Comparison of ENCODE assay signal across 25 mouse cellular contexts in the genomic region with DNA sequence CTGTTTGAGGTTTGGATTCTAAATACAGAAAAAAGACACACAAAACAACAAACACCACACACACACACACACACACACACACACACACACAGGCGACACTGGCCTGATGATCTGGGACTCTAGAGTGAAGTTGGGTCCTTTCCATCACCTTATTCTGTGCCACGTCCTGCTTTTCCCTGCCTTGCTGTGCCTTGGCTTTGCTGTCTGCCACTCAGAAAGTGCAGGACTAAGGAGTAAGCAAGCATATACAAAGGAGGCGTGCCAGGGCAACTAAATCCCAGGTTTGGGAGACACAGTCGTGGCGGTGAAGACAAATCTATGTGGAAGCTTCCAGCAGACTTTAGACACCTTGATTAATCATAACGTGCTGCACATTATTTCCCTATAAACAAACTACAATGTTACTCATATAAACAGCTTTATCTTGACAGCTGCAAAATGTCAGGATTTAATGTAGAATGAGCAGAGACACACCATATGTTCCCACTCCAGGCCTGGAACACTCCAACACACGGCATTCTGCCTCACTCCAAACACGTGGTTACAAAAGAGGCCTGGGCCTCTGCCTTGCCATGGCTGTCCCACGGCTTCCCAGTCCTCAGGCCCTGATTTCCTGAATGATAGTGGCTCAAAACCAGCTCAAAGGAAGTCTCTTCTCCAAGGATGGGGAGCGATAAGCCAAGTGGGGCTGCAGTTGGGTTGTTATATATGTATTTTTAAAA. TPM values are rescaled to one million over a fixed set of nuclear protein-coding genes. Genes with fewer than 3 reads are reported as not detected.
DNase-seq lines count a peak whose midpoint lies in the region; ATAC-seq and TF ChIP-seq lines count a peak whose summit lies in the region.
"Had no signal": no experiment of that assay in that cellular context is flagged by ENCODE, and none has a peak within 500 bp of the region (broad histone marks: within the 10 kb centered on the region; RNA-seq: fewer than 3 reads in every experiment).

No protein-coding gene starts in this region.

- H3K4me2 ChIP-seq in hindbrain, postnatal 0 days (ENCODE audit: low read depth, low read length), result no peak overlapping the region
- no peak overlapping the region for H3K4me2 ChIP-seq in hindbrain, embryonic 16.5 days (ENCODE audit: low read length)
- no peak overlapping the region for H3K4me2 ChIP-seq in forebrain, postnatal 0 days (ENCODE audit: low read depth)
- H3K4me2 ChIP-seq: embryonic facial prominence, embryonic 15.5 days; heart, embryonic 15.5 days had no signal

- no peak overlapping the region for H3K4me3 ChIP-seq in hindbrain, postnatal 0 days (ENCODE audit: low read length)
- H3K4me3 ChIP-seq in hindbrain, embryonic 16.5 days (ENCODE audit: low read length), result no peak overlapping the region
- no peak overlapping the region for H3K4me3 ChIP-seq in layer of hippocampus, adult 2 months
- H3K4me3 ChIP-seq in forebrain, postnatal 0 days (ENCODE audit: low read depth, low read length), result no peak overlapping the region
- H3K4me3 ChIP-seq: embryonic facial prominence, embryonic 15.5 days; gastrocnemius, adult 2 months; heart, embryonic 15.5 days had no signal

- no peak for ATAC-seq in hindbrain, postnatal 0 days
- ATAC-seq in hindbrain, embryonic 16.5 days, result no peak
- ATAC-seq in forebrain, postnatal 0 days, result peak; percentile 71
- ATAC-seq: activated CD4-positive, CD25-positive, alpha-beta regulatory T cell, adult 4 months; inflammation-experienced regulatory T-cells, adult 6 months had no signal

- H3K36me3 ChIP-seq in hindbrain, postnatal 0 days (ENCODE audit: insufficient read depth, low read length), result no peaks in the 10 kb centered on the region
- H3K36me3 ChIP-seq in hindbrain, embryonic 16.5 days (ENCODE audit: control insufficient read depth, insufficient read depth, low read length), result no peaks in the 10 kb centered on the region
- no peaks in the 10 kb centered on the region for H3K36me3 ChIP-seq in forebrain, postnatal 0 days (ENCODE audit: insufficient read depth)
- H3K36me3 ChIP-seq: embryonic facial prominence, embryonic 15.5 days; heart, embryonic 15.5 days had no signal

- no peak for TF ChIP-seq CTCF in hindbrain, postnatal 0 days (IDR thresholded peaks at IDR 0.05; ENCODE audit: low read depth)
- no peak for TF ChIP-seq CTCF in layer of hippocampus, adult 2 months (conservative IDR thresholded peaks at IDR 0.05)
- TF ChIP-seq CTCF in forebrain, postnatal 0 days (IDR thresholded peaks at IDR 0.05; ENCODE audit: low read depth), result no peak

- DNase-seq in hindbrain, postnatal 0 days (ENCODE audit: low spot score), result peak; percentile 25
- DNase-seq in layer of hippocampus, adult 2 months (ENCODE audit: low spot score in 2 of 2), result no peak
- DNase-seq in layer of hippocampus, postnatal 14 days (ENCODE audit: low spot score in 2 of 2), result no peak
- DNase-seq in brain, adult 2 months (ENCODE audit: low read depth, low spot score), result peak; percentile 34
- peak; percentile 54 for DNase-seq in forebrain, postnatal 0 days
- no peak for DNase-seq in spleen, postnatal 36 days (ENCODE audit: low spot score in 2 of 2)
- DNase-seq in T-cell, adult 2 months (ENCODE audit: low spot score), result no peak
- DNase-seq: adrenal gland, postnatal 14 days; cerebellum, adult 9-10 months; gastrocnemius, adult 2 months; liver; lung, adult 18-20 months; thymus, postnatal 25 days had no signal

- H3K27me3 ChIP-seq in hindbrain, postnatal 0 days (ENCODE audit: insufficient read depth, low read length), result no peaks in the 10 kb centered on the region
- H3K27me3 ChIP-seq in hindbrain, embryonic 16.5 days (replicated peaks; ENCODE audit: control insufficient read depth, insufficient read depth, low read length), result no peaks in the 10 kb centered on the region
- H3K27me3 ChIP-seq in forebrain, postnatal 0 days (ENCODE audit: insufficient read depth, low read length), result no peaks in the 10 kb centered on the region
- H3K27me3 ChIP-seq: embryonic facial prominence, embryonic 15.5 days; heart, embryonic 15.5 days had no signal

- no peak overlapping the region for H3K27ac ChIP-seq in hindbrain, postnatal 0 days
- no peak overlapping the region for H3K27ac ChIP-seq in hindbrain, embryonic 16.5 days (ENCODE audit: low read depth, low read length)
- peak overlapping the region; percentile 23; the same call in 1 of the 2 replicates for H3K27ac ChIP-seq in layer of hippocampus, adult 2 months
- H3K27ac ChIP-seq in forebrain, postnatal 0 days (ENCODE audit: low read depth, low read length), result no peak overlapping the region
- H3K27ac ChIP-seq: embryonic facial prominence, embryonic 15.5 days; gastrocnemius, adult 2 months; heart, embryonic 15.5 days had no signal

- H3K9me3 ChIP-seq in hindbrain, postnatal 0 days (ENCODE audit: low read length), result no peaks in the 10 kb centered on the region
- no peaks in the 10 kb centered on the region for H3K9me3 ChIP-seq in hindbrain, embryonic 16.5 days (ENCODE audit: control insufficient read depth, low read length)
- no peaks in the 10 kb centered on the region for H3K9me3 ChIP-seq in forebrain, postnatal 0 days (ENCODE audit: low read length)
- H3K9me3 ChIP-seq: embryonic facial prominence, embryonic 15.5 days; heart, embryonic 15.5 days had no signal

- no peaks in the 10 kb centered on the region for H3K4me1 ChIP-seq in hindbrain, postnatal 0 days (ENCODE audit: insufficient read depth, low read length)
- no peaks in the 10 kb centered on the region for H3K4me1 ChIP-seq in hindbrain, embryonic 16.5 days (ENCODE audit: control insufficient read depth, insufficient read depth, low read depth, low read length)
- no peaks in the 10 kb centered on the region for H3K4me1 ChIP-seq in forebrain, postnatal 0 days (ENCODE audit: insufficient read depth)
- H3K4me1 ChIP-seq: embryonic facial prominence, embryonic 15.5 days; heart, embryonic 15.5 days had no signal

- H3K9ac ChIP-seq in hindbrain, postnatal 0 days (replicated peaks; ENCODE audit: low read length), result no peak overlapping the region
- no peak overlapping the region for H3K9ac ChIP-seq in hindbrain, embryonic 16.5 days (ENCODE audit: low read depth, low read length)
- no peak overlapping the region for H3K9ac ChIP-seq in forebrain, postnatal 0 days
- H3K9ac ChIP-seq: embryonic facial prominence, embryonic 15.5 days; heart, embryonic 15.5 days had no signal

- WGBS in hindbrain, postnatal 0 days, result 69% methylated on average over 10 of the region's 10 CpGs
- WGBS in hindbrain, embryonic 16.5 days, result 78% methylated on average over 10 of the region's 10 CpGs
- 60% methylated on average over 10 of the region's 10 CpGs for WGBS in forebrain, postnatal 0 days

RNA-seq across cellular contexts. Expression of gene 1700012A03Rik, which starts 15.9 kb away (rescaled TPM):
- total RNA-seq in hindbrain, postnatal 0 days (2014; rRNA removed), result not detected in 2 replicates
- polyA plus RNA-seq in hindbrain, postnatal 0 days (2015; fragmentation: Nextera tagmentation; extraction: Ambion mirVana), result not detected in 2 replicates
- not detected in 2 replicates for polyA plus RNA-seq in hindbrain, embryonic 16.5 days (2015; fragmentation: Nextera tagmentation; extraction: Ambion mirVana)
- total RNA-seq in layer of hippocampus, adult 2 months (2021), result not detected
- total RNA-seq in layer of hippocampus, postnatal 14 days (2021), result not detected
- total RNA-seq in forebrain, postnatal 0 days (2014; rRNA removed), result not detected in 2 replicates
- polyA plus RNA-seq in forebrain, postnatal 0 days (2015; fragmentation: Nextera tagmentation; extraction: Ambion mirVana), result not detected in 2 replicates
- total RNA-seq: adrenal gland, postnatal 14 days; gastrocnemius, adult 2 months; granulocyte monocyte progenitor cell, adult 5-6 weeks; hematopoietic stem cell, adult 5-6 weeks; layer of hippocampus, postnatal 10 days; left cerebral cortex, postnatal 14 days; megakaryocyte-erythroid progenitor cell, adult 5-6 weeks had no signal
- polyA plus RNA-seq: activated CD4-positive, CD25-positive, alpha-beta regulatory T cell, adult 4 months; C2C12; embryonic facial prominence, embryonic 15.5 days; heart, embryonic 15.5 days; inflammation-experienced regulatory T-cells, adult 6 months; neural tube, embryonic 11.5 days had no signal

Comparison
In these comparisons a context has a peak if more than half of its experiments do, and no peak if none do; other contexts are left out.
1. DNase-seq: peak in hindbrain, postnatal 0 days (single experiment), brain, adult 2 months (single experiment) and forebrain, postnatal 0 days (single experiment); none in layer of hippocampus, adult 2 months (0 of 2), layer of hippocampus, postnatal 14 days (0 of 2), spleen, postnatal 36 days (0 of 2) and T-cell, adult 2 months (single experiment).